Mouse (Mus musculus) G1E (cell line): Measurements from ENCODE around the gene Noxo1. TPM values are rescaled to one million over a fixed set of nuclear protein-coding genes. Genes with fewer than 3 reads are reported as not detected.
"Not testable (repeated sequence)": the region's sequence is repeated elsewhere in the genome, so short reads cannot be mapped to it uniquely, and the experiment has no call there.

Experiments
- ATAC-seq: 2 replicates; pipeline ENCODE4 v1.8.0; 2016; ENCODE audit warnings: mild to moderate bottlenecking; ENCODE audit not compliant: insufficient number of reproducible peaks, poor library complexity, low FRiP score, severe bottlenecking; ENCODE audit errors: extremely low read depth
- DNase-seq: peaks from one replicate; pipeline ENCODE4 v3.0.0; 2012; ENCODE audit warnings: low spot score
- H3K27me3 ChIP-seq: 2 replicates; pipeline ENCODE4 v1.6.1; 2012; ENCODE audit warnings: mild to moderate bottlenecking, low read length, inconsistent platforms; ENCODE audit not compliant: insufficient read depth
- H3K36me3 ChIP-seq: replicated peaks from 2 replicates; pipeline ENCODE3; 2012; ENCODE audit warnings: mild to moderate bottlenecking, inconsistent platforms
- H3K4me1 ChIP-seq: 2 replicates; pipeline ENCODE4 v1.6.1; 2012; ENCODE audit warnings: low read depth, low read length, inconsistent platforms, mixed read lengths; ENCODE audit not compliant: insufficient read depth
- H3K4me3 ChIP-seq: 2 replicates; pipeline ENCODE4 v1.5.1; 2012; ENCODE audit warnings: low read depth, mild to moderate bottlenecking, inconsistent platforms, low read length, moderate library complexity, mixed read lengths
- H3K9me3 ChIP-seq: replicated peaks from 2 replicates; pipeline ENCODE4 v1.6.1; 2012; ENCODE audit warnings: inconsistent platforms
- CTCF ChIP-seq: IDR thresholded peaks from 2 replicates; pipeline ENCODE4 v1.5.1; 2012; ENCODE audit warnings: low read depth, low read length, inconsistent platforms, mixed read lengths
- GATA1 ChIP-seq: IDR thresholded peaks from 2 replicates; pipeline ENCODE4 v1.6.1; 2012; ENCODE audit warnings: borderline replicate concordance, low read length, inconsistent platforms, mixed read lengths
- GATA2 ChIP-seq: IDR thresholded peaks from 2 replicates; pipeline ENCODE4 v1.6.1; 2012; ENCODE audit warnings: low read depth, low read length, inconsistent platforms, borderline replicate concordance
- POLR2AphosphoS5 ChIP-seq: IDR thresholded peaks from 2 replicates; pipeline ENCODE4 v1.6.1; 2012; ENCODE audit warnings: low read depth, low read length, inconsistent platforms; ENCODE audit not compliant: insufficient replicate concordance
- TAL1 ChIP-seq: conservative IDR thresholded peaks from 2 replicates; pipeline ENCODE4 v1.6.1; 2012; ENCODE audit warnings: low read depth, low read length, inconsistent platforms, mixed read lengths
- polyA plus RNA-seq: library from polyadenylated mRNA; stranded (reverse); fragments of >175 nt; gene quantifications from 2 replicates; pipeline ENCODE4 v1.2.3, GENCODE M21; 2012
- total RNA-seq, 2 experiments: library from RNA; stranded (forward) in 1 of 2; stranded (reverse) in 1 of 2; fragments of 200-1000 nt in 1 of 2; fragments of >200 nt in 1 of 2; fragmentation: Nextera tagmentation in 1 of 2; gene quantifications; 2 replicates each; pipeline ENCODE4 v1.2.3; 2014 to 2017

Gene Noxo1
- total and polyA plus RNA-seq, 3 experiments: 0.87 to 1.0 TPM; not detected in 1

GRCm38 (mm10) chr17:24650766-24651165 lies 45.3 kb upstream of the Noxo1 start:
- Histone ChIP-seq H3K4me3 (no peak overlapping the region), H3K36me3 (no peaks in the 10 kb centered on the region), H3K9me3 (no peaks in the 10 kb centered on the region), H3K27me3 (peaks cover 74% of the 10 kb centered on the region), H3K4me1 (peaks cover 10% of the 10 kb centered on the region)
- DNase-seq (no peak), ATAC-seq (no peak)
- no peak for TF ChIP-seq GATA2
- no peak for TF ChIP-seq TAL1
- no peak for TF ChIP-seq POLR2AphosphoS5
- no peak for TF ChIP-seq CTCF
- no peak for TF ChIP-seq GATA1

GRCm38 (mm10) chr17:24651835-24652234 lies 44.2 kb upstream of the Noxo1 start:
- no peaks in the 10 kb centered on the region for H3K9me3 ChIP-seq
- H3K27me3 ChIP-seq: peaks cover 69% of the 10 kb centered on the region
- TF ChIP-seq GATA1 (no peak), CTCF (no peak), GATA2 (no peak), POLR2AphosphoS5 (no peak), TAL1 (no peak)
- ATAC-seq: no peak
- peaks cover 10% of the 10 kb centered on the region for H3K4me1 ChIP-seq
- no peak overlapping the region for H3K4me3 ChIP-seq
- H3K36me3 ChIP-seq: no peaks in the 10 kb centered on the region
- DNase-seq: no peak

DNA sequence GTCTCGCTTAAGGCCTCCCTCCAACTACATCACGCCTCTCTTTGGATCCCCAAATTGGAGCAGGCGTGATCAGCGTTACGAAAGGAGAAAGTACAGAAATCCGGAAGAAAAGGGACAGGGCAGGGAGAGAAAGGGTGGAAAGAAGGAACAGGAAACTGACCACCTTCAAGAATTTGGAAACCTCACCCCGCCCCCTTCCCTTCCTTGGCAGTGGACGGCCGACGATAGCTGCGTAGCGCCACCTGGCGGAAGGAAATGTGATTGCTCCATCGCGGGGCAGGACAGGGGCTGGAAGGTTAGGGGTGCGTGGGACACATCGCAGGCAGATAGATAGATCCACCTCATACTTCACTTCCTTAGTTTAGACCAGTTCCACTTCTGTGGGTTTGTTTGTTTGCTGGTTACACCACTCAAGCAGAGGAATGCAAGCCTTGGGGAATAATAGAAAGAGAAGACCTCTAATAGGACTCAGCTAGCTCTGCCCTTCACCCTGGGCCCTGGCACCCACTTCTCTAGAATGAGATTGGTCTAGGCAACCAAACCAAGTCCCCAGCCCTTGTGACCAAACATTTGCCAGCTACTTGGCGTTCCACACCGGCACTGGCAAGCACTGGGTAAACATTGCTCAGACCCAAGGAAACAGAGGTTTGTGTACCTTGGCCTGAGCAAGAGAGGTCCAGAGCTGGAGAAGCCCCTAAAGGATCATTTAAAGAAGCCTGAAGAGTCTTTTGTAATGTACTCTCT lies 41.9 kb upstream of the Noxo1 start:
- TF ChIP-seq POLR2AphosphoS5 (no peak), CTCF (no peak), GATA1 (no peak), TAL1 (no peak), GATA2 (no peak)
- H3K4me1 ChIP-seq: peaks cover 10% of the 10 kb centered on the region
- H3K4me3 ChIP-seq: no peak overlapping the region
- H3K36me3 ChIP-seq: no peaks in the 10 kb centered on the region
- no peak for DNase-seq
- H3K27me3 ChIP-seq: peaks cover 68% of the 10 kb centered on the region
- no peaks in the 10 kb centered on the region for H3K9me3 ChIP-seq
- ATAC-seq: no peak

GRCm38 (mm10) chr17:24654969-24655368 lies 41.1 kb upstream of the Noxo1 start:
- Histone ChIP-seq H3K27me3 (peaks cover 62% of the 10 kb centered on the region), H3K36me3 (no peaks in the 10 kb centered on the region), H3K9me3 (no peaks in the 10 kb centered on the region), H3K4me1 (peaks cover 5% of the 10 kb centered on the region), H3K4me3 (no peak overlapping the region)
- no peak for ATAC-seq
- TF ChIP-seq GATA1 (no peak), CTCF (no peak), POLR2AphosphoS5 (no peak), GATA2 (no peak), TAL1 (no peak)
- DNase-seq: no peak

GRCm38 (mm10) chr17:24658017-24658758 lies 37.8 kb upstream of the Noxo1 start, which contains the start of gene Npw:
Npw (minus strand) TSS chr17:24658457.
- ATAC-seq (no peak), DNase-seq (no peak)
- Histone ChIP-seq H3K36me3 (no peaks in the 10 kb centered on the region), H3K4me1 (no peaks in the 10 kb centered on the region), H3K4me3 (no peak within 1 kb of the TSS), H3K27me3 (peaks cover 51% of the 10 kb centered on the region), H3K9me3 (no peaks in the 10 kb centered on the region)
- TF ChIP-seq TAL1 (no peak), GATA1 (no peak), CTCF (no peak), GATA2 (no peak), POLR2AphosphoS5 (no peak)

DNA sequence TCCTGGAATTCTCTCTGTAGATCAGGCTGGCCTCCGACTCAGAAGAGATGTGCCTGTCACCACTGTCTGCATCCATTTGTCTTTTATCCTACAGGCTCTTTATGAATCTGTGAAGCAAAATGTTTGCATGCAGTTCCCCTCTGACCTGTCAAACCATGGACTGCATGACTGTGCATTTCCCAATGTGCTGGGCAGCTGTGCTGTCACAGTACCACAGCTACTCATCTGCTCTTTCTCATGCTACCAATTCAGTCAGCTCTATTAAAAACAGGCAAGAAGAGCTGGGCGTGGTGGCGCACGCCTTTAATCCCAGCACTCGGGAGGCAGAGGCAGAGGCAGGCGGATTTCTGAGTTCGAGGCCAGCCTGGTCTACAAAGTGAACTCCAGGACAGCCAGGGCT lies 29.0 kb upstream of the Noxo1 start:
- Histone ChIP-seq H3K4me1 (peaks cover 37% of the 10 kb centered on the region), H3K27me3 (peaks cover 17% of the 10 kb centered on the region), H3K36me3 (peaks cover 10% of the 10 kb centered on the region)
- DNase-seq, H3K4me3 ChIP-seq, H3K9me3 ChIP-seq, ATAC-seq: not testable (repeated sequence)
